Mouse (Mus musculus) small intestine, adult 2 months (tissue): ENCODE data around the gene Emilin1. TPM values are rescaled to one million over a fixed set of nuclear protein-coding genes. Genes with fewer than 3 reads are reported as not detected.
"Not testable (repeated sequence)": the region's sequence is repeated elsewhere in the genome, so short reads cannot be mapped to it uniquely, and the experiment has no call there.

Experiments used
- H3K27ac ChIP-seq: fragments of 200-500 bp; 2 replicates; pipeline ENCODE4 v1.5.1; 2012; ENCODE audit warnings: low read depth, low read length, control low read depth, inconsistent platforms; ENCODE audit not compliant: insufficient read depth
- H3K27me3 ChIP-seq: fragments of 200-500 bp; 2 replicates; pipeline ENCODE4 v1.6.1; 2012; ENCODE audit warnings: mild to moderate bottlenecking, moderate library complexity, low read length, inconsistent platforms; ENCODE audit not compliant: control insufficient read depth, insufficient read depth
- H3K36me3 ChIP-seq: fragments of 200-500 bp; 2 replicates; pipeline ENCODE4 v1.6.1; 2012; ENCODE audit warnings: mild to moderate bottlenecking, low read length, control low read depth, inconsistent platforms; ENCODE audit not compliant: control insufficient read depth, insufficient read depth
- H3K4me1 ChIP-seq: fragments of 200-500 bp; 2 replicates; pipeline ENCODE4 v1.6.1; 2012; ENCODE audit warnings: low read length, inconsistent platforms, mixed read lengths; ENCODE audit not compliant: control insufficient read depth, insufficient read depth, insufficient read length
- H3K4me3 ChIP-seq: fragments of 200-500 bp; 2 replicates; pipeline ENCODE4 v1.5.1; 2012; ENCODE audit warnings: low read depth, mild to moderate bottlenecking, control low read depth, inconsistent platforms, low read length, moderate library complexity
- CTCF ChIP-seq: fragments of 200-500 bp; IDR thresholded peaks from 2 replicates; pipeline ENCODE4 v1.5.1; 2012; ENCODE audit warnings: low read depth, mild to moderate bottlenecking, control low read depth, inconsistent platforms, low read length, moderate library complexity, mixed read lengths; ENCODE audit not compliant: insufficient replicate concordance, insufficient read length; ENCODE audit errors: extremely low read depth
- POLR2A ChIP-seq: fragments of 200-500 bp; IDR thresholded peaks from 2 replicates; pipeline ENCODE4 v1.6.1; 2012; ENCODE audit warnings: low read depth, mild to moderate bottlenecking, control low read depth, inconsistent platforms, low read length, moderate library complexity
- WGBS: fragments of 180-500 bp; shearing (Covaris S2); methylation state at CpG from one replicate; pipeline ENCODE4 v1.1.7; 2018; 5-methylcytosine and 5-hydroxymethylcytosine counted together
- polyA plus RNA-seq: library from polyadenylated mRNA; depleted of rRNA; stranded (reverse); fragments of >200 nt; gene quantifications from 2 replicates; pipeline ENCODE4 v1.2.3, GENCODE M21; 2012

Emilin1 gene
- polyA plus RNA-seq, 1 experiment, result 81.9 TPM

- H3K27me3 ChIP-seq, result no peaks in the 10 kb centered on the region
- H3K27ac ChIP-seq, result peak overlapping the region; percentile 3; the same call in 1 of the 2 replicates
- TF ChIP-seq CTCF (no peak), POLR2A (peak; percentile 83)
- H3K36me3 ChIP-seq, result peaks cover 31% of the 10 kb centered on the region
- H3K4me1 ChIP-seq, result peaks cover 4% of the 10 kb centered on the region; the same call in 1 of the 2 replicates
- peak overlapping the region; percentile 73 for H3K4me3 ChIP-seq
- WGBS, result under 1% methylated on average over 63 of the region's 63 CpGs
Measured at GRCm38 (mm10) chr5:30869405-30870130, 43.6 kb upstream of the Emilin1 start.

DNA sequence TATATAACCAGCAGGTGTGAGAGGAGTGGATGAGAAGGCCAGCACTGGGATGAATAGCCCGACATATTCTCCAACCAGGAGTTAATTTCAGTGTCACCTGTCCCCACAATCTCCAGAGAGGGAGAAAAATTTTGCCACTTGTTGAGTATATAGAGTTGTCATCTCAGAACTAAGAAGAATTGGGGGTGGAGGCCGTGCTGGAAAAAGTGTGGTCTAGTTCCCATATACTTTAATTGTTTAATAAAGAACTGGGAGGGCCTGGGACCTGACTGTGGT, 43.1 kb upstream of the Emilin1 start:
- H3K4me1 ChIP-seq, result peaks cover 4% of the 10 kb centered on the region; the same call in 1 of the 2 replicates
- H3K36me3 ChIP-seq, result peaks cover 36% of the 10 kb centered on the region
- H3K27ac ChIP-seq, result 0 out of 2 replicates have a peak overlapping the region, but pooled peaks have one; percentile 3
- 7% methylated on average over 2 of the region's 2 CpGs for WGBS
- no peaks in the 10 kb centered on the region for H3K27me3 ChIP-seq
- TF ChIP-seq POLR2A, result no peak
- no peak for TF ChIP-seq CTCF
- peak overlapping the region; percentile 73 for H3K4me3 ChIP-seq

DNA sequence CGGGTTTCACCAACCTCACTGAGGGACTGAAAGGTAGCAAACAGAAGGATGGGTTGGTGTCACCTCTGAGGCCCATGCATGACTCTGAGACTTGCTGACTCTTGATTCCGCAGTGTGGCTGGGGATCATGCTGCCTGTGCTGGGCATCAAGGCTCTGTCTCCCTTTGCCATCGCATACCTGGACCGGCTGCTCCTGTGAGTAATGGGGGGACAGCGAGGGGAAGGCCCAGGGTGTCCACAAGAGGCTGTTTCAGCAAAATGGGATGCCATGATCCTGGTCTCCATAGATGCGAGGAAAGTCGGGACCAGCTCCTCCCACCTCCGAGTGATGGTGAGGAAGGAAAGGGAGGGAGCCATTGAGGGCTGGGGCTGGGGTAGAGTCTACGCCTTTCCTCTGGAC, 40.6 kb upstream of the Emilin1 start:
- H3K4me1 ChIP-seq, result peaks cover 4% of the 10 kb centered on the region; the same call in 1 of the 2 replicates
- TF ChIP-seq CTCF, result no peak
- no peak for TF ChIP-seq POLR2A
- no peaks in the 10 kb centered on the region for H3K27me3 ChIP-seq
- no peak overlapping the region for H3K4me3 ChIP-seq
- no peak overlapping the region for H3K27ac ChIP-seq
- WGBS, result 91% methylated on average over 9 of the region's 9 CpGs
- H3K36me3 ChIP-seq, result peaks cover 60% of the 10 kb centered on the region

DNA sequence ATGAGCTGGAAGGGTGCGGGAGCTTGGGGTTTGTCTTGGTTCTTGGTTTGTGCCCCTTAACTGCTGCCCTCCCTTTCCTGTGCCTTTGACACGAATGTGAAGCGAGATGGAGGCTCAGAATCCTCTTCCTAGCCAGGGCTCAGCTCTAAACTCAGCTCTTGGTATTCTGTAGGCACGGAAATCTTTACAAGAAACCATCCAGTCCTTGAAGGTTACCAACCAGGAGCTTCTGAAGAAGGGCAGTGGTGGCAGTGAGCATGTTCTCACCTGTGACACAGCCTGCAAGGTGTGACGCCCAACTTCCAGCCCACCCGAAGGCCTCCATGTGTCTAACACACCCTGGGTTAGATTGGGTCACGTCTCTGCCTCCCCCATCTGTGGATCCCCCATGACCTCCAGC, 38.8 kb upstream of the Emilin1 start:
- Histone ChIP-seq H3K27ac (no peak overlapping the region), H3K27me3 (no peaks in the 10 kb centered on the region), H3K4me1 (peaks cover 4% of the 10 kb centered on the region; the same call in 1 of the 2 replicates), H3K36me3 (peaks cover 64% of the 10 kb centered on the region), H3K4me3 (no peak overlapping the region)
- no peak for TF ChIP-seq POLR2A
- no peak for TF ChIP-seq CTCF
- 85% methylated on average over 7 of the region's 7 CpGs for WGBS

DNA sequence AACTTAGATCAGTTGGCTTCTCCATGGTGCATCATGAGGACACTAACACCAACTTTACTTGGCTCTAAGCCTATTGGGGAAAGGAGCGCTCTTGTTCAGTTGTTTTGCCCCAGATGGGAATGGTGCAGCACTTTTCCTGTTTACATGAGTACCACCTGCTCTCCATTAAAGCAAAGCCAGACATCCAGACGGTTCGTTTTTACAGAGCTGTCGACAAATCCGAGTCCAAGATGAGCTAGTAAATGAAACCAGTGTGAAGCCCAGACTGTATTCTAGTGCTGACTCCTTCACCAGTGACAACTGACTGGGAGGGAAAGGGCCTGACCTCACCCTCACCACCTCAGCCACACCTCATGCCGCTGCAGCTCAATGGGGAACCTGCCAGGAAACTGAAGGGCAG, 34.6 kb upstream of the Emilin1 start:
- TF ChIP-seq POLR2A, result no peak
- no peak for TF ChIP-seq CTCF
- WGBS, result 47% methylated on average over 6 of the region's 6 CpGs
- H3K27ac ChIP-seq, result no peak overlapping the region
- H3K36me3 ChIP-seq, result peaks cover 40% of the 10 kb centered on the region
- H3K4me3 ChIP-seq, result no peak overlapping the region
- H3K4me1 ChIP-seq, result no peaks in the 10 kb centered on the region
- no peaks in the 10 kb centered on the region for H3K27me3 ChIP-seq

DNA sequence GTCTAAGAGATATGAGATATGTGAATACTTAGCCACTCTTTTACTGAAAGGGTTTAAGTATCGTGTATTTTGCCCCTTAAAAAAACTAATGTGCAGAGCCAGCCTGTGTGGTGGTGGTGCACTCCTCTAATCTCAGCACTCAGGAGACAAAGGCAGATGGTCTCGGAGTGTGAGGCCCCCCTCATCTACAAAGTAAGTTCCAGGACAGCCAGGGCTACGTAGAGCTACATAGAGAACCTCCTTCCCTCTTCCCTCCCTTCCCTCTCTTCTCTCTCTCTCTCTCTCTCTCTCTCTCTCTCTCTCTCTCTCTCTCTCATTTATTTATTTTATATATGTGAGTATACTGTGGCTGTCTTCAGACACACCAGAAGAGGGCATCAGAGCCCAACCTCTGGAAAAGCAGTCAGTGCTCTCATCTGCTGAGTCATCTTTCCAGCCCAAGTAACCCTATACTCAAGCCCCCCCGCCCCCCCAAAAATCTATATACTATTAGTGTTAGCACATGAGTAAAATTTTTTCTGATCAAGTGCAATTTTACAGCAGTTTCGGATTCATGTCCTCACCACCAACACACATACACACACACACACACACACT, 33.8 kb upstream of the Emilin1 start:
- H3K4me3 ChIP-seq, result no peak overlapping the region
- H3K27me3 ChIP-seq, result no peaks in the 10 kb centered on the region
- no peaks in the 10 kb centered on the region for H3K4me1 ChIP-seq
- peaks cover 33% of the 10 kb centered on the region for H3K36me3 ChIP-seq
- TF ChIP-seq POLR2A, result no peak
- no peak for TF ChIP-seq CTCF
- H3K27ac ChIP-seq, result no peak overlapping the region
- 75% methylated on average over 5 of the region's 5 CpGs for WGBS

DNA sequence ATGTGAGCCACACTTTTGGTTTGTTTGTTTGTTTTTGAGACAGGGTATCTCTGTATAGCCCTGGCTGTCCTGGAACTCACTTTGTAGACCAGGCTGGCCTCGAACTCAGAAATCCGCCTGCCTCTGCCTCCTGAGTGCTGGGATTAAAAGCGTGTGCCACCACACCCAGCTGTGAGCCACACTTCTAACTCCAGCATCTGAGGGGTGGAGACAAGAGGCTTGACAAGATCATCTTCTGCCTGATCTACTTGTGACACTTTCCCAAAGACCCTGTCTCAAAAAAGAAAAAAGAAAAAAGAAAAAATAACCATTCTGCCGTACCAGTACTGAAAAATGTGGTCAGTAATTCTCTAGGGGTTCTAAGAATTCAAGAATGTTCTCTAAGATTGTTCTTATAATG, 31.4 kb upstream of the Emilin1 start:
- 80% methylated on average over 4 of the region's 4 CpGs for WGBS
- not testable (repeated sequence) for H3K4me3 ChIP-seq, H3K27me3 ChIP-seq, H3K4me1 ChIP-seq, H3K27ac ChIP-seq
- H3K36me3 ChIP-seq, result peaks cover 12% of the 10 kb centered on the region
